Comparison of ENCODE assay signal across 9 mouse cellular contexts in genomic region chr12:113224206-113224605, GRCm38 (mm10). TPM values are rescaled to one million over a fixed set of nuclear protein-coding genes. Genes with fewer than 3 reads are reported as not detected.
A peak's percentile ranks its signal among the peaks of the same experiment; 100 is the strongest.
DNase-seq lines count a peak whose midpoint lies in the region; ATAC-seq and TF ChIP-seq lines count a peak whose summit lies in the region.
"Had no signal": no experiment of that assay in that cellular context is flagged by ENCODE, and none has a peak within 500 bp of the region (broad histone marks: within the 10 kb centered on the region; RNA-seq: fewer than 3 reads in every experiment).

No protein-coding gene starts in this region.

- no peak overlapping the region for H3K4me3 ChIP-seq in midbrain, embryonic 11.5 days (ENCODE audit: low read depth, low read length)
- no peak overlapping the region for H3K4me3 ChIP-seq in midbrain, embryonic 10.5 days
- no peak overlapping the region for H3K4me3 ChIP-seq in forebrain, postnatal 0 days (ENCODE audit: low read depth, low read length)
- H3K4me3 ChIP-seq: erythroblast, embryonic 14.5 days; midbrain, embryonic 13.5 days had no signal

- POLR2A ChIA-PET in Patski (lab: Charles Lee), result no interaction called here

- 77% methylated on average over 5 of the region's 5 CpGs for WGBS in midbrain, embryonic 11.5 days
- WGBS in midbrain, embryonic 10.5 days, result 83% methylated on average over 5 of the region's 5 CpGs
- 80% methylated on average over 5 of the region's 5 CpGs for WGBS in forebrain, postnatal 0 days

- no peak overlapping the region for H3K9ac ChIP-seq in midbrain, embryonic 11.5 days (ENCODE audit: low read length)
- no peak overlapping the region for H3K9ac ChIP-seq in forebrain, postnatal 0 days
- H3K9ac ChIP-seq: midbrain, embryonic 13.5 days had no signal

- H3K4me1 ChIP-seq in midbrain, embryonic 11.5 days (ENCODE audit: control insufficient read depth, insufficient read depth, low read length), result no peaks in the 10 kb centered on the region
- no peaks in the 10 kb centered on the region for H3K4me1 ChIP-seq in midbrain, embryonic 10.5 days
- H3K4me1 ChIP-seq in forebrain, postnatal 0 days (ENCODE audit: insufficient read depth), result no peaks in the 10 kb centered on the region
- H3K4me1 ChIP-seq: midbrain, embryonic 13.5 days had no signal

- H3K4me2 ChIP-seq in midbrain, embryonic 11.5 days, result no peak overlapping the region
- H3K4me2 ChIP-seq in forebrain, postnatal 0 days (ENCODE audit: low read depth), result no peak overlapping the region
- H3K4me2 ChIP-seq: midbrain, embryonic 13.5 days had no signal

- peak; percentile 57 for TF ChIP-seq CTCF in Patski (IDR thresholded peaks at IDR 0.05)
- TF ChIP-seq CTCF in forebrain, postnatal 0 days (IDR thresholded peaks at IDR 0.05; ENCODE audit: low read depth), result no peak

- H3K9me3 ChIP-seq in midbrain, embryonic 11.5 days (ENCODE audit: control insufficient read depth, low read length), result no peaks in the 10 kb centered on the region
- peaks cover 11% of the 10 kb centered on the region; the same call in 1 of the 2 replicates for H3K9me3 ChIP-seq in midbrain, embryonic 10.5 days (replicated peaks)
- no peaks in the 10 kb centered on the region for H3K9me3 ChIP-seq in forebrain, postnatal 0 days (ENCODE audit: low read length)
- H3K9me3 ChIP-seq: midbrain, embryonic 13.5 days had no signal

- ATAC-seq in midbrain, embryonic 11.5 days (ENCODE audit: low FRiP score), result no peak
- ATAC-seq in Patski, result no peak
- ATAC-seq in forebrain, postnatal 0 days, result no peak
- ATAC-seq: midbrain, embryonic 13.5 days had no signal

- no peak overlapping the region for H3K27ac ChIP-seq in midbrain, embryonic 11.5 days (ENCODE audit: low read depth, low read length)
- H3K27ac ChIP-seq in midbrain, embryonic 10.5 days (replicated peaks), result no peak overlapping the region
- no peak overlapping the region for H3K27ac ChIP-seq in forebrain, postnatal 0 days (ENCODE audit: low read depth, low read length)
- H3K27ac ChIP-seq: midbrain, embryonic 13.5 days had no signal

- no peaks in the 10 kb centered on the region for H3K36me3 ChIP-seq in midbrain, embryonic 11.5 days (ENCODE audit: control insufficient read depth, insufficient read depth, low read length)
- H3K36me3 ChIP-seq in midbrain, embryonic 10.5 days, result no peaks in the 10 kb centered on the region
- H3K36me3 ChIP-seq in forebrain, postnatal 0 days (ENCODE audit: insufficient read depth), result no peaks in the 10 kb centered on the region
- H3K36me3 ChIP-seq: midbrain, embryonic 13.5 days had no signal

- CTCF ChIA-PET in Patski (lab: Charles Lee), result no interaction called here

- in situ Hi-C loops in Patski (cut with MboI; ENCODE audit: low pct_unique_long_range_greater_than_20kb), result loop anchor here (5.0 to 25.0 kb wide), 4 partner anchors 258 to 938 kb away; no protein-coding TSS in a partner anchor

- peak; percentile 54 for DNase-seq in midbrain, embryonic 11.5 days (ENCODE audit: low spot score, missing footprints)
- no peak for DNase-seq in midbrain, embryonic 10.5 days (ENCODE audit: low spot score)
- no peak for DNase-seq in Patski (ENCODE audit: low read depth, low spot score)
- peak; percentile 24 to 51 for DNase-seq in lung, postnatal 4 days
- DNase-seq in thymus, postnatal 36 days, result peak; percentile 58 to 60
- no peak for DNase-seq in forebrain, postnatal 0 days
- DNase-seq in retina, embryonic 14.5 days (ENCODE audit: low spot score), result no peak

- no peaks in the 10 kb centered on the region for H3K27me3 ChIP-seq in midbrain, embryonic 11.5 days (ENCODE audit: control insufficient read depth, insufficient read depth, low read length)
- no peaks in the 10 kb centered on the region for H3K27me3 ChIP-seq in midbrain, embryonic 10.5 days (ENCODE audit: low read depth, poor library complexity, severe bottlenecking)
- H3K27me3 ChIP-seq in Patski, result no peaks in the 10 kb centered on the region
- H3K27me3 ChIP-seq in forebrain, postnatal 0 days (ENCODE audit: insufficient read depth, low read length), result no peaks in the 10 kb centered on the region
- H3K27me3 ChIP-seq: midbrain, embryonic 13.5 days had no signal

RNA-seq across cellular contexts. Expression of gene Tmem121, which starts 38.5 kb away (rescaled TPM):
- 11.5 and 13.1 TPM in 2 replicates for polyA plus RNA-seq in midbrain, embryonic 11.5 days (2014; fragmentation: Nextera tagmentation; extraction: Ambion mirVana)
- polyA plus RNA-seq in midbrain, embryonic 10.5 days (2016; fragmentation: Nextera tagmentation; extraction: Ambion mirVana), result 19.0 and 22.0 TPM in 2 replicates
- polyA plus RNA-seq in Patski (2021), result 12.3 TPM
- total RNA-seq in forebrain, postnatal 0 days (2014; rRNA removed), result 71.8 and 75.6 TPM in 2 replicates
- polyA plus RNA-seq in forebrain, postnatal 0 days (2015; fragmentation: Nextera tagmentation; extraction: Ambion mirVana), result 59.3 and 66.7 TPM in 2 replicates
- polyA plus RNA-seq: erythroblast, embryonic 14.5 days had no signal

Comparison
In these comparisons a context has a peak if more than half of its experiments do, and no peak if none do; other contexts are left out.
1. DNase-seq: peak in midbrain, embryonic 11.5 days (single experiment), lung, postnatal 4 days (2 of 2) and thymus, postnatal 36 days (2 of 2); none in midbrain, embryonic 10.5 days (single experiment), Patski (single experiment), forebrain, postnatal 0 days (single experiment) and retina, embryonic 14.5 days (single experiment).